Mouse (Mus musculus) liver, postnatal 0 days (tissue): ENCODE measurements around the gene F2rl1.

Experiments used
- CTCF ChIP-seq: sonication (generic); IDR thresholded peaks from 2 replicates; pipeline ENCODE4 v1.5.1; 2016; ENCODE audit warnings: antibody characterized with exemption, low read depth
- EP300 ChIP-seq: IDR thresholded peaks from 2 replicates; pipeline ENCODE4 v1.6.1; 2016; ENCODE audit warnings: antibody characterized with exemption, low read depth, mild to moderate bottlenecking

DNA sequence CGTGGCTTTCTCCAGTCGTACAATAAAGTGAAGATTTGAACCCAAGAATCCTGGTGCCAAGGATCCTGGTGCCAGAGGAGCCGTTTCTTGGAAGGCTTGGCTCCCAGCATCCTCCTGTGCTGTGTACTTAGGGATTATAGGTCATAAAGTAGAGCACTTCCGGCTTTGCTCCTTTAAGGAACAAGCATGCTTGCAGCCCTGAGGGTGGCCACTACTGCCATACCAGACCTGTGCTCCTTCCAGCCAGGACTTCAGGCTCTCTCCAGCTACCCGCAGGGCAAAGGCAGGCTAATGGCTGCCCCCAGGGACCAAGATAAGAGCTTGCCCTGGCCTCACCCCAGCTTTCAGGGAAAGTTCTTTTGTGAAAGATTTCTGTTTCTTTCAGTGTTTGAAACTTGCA is 31.7 kb downstream of the F2rl1 start:
- no peak for TF ChIP-seq CTCF
- TF ChIP-seq EP300 = no peak
